Mouse (Mus musculus): Measurements from ENCODE around the gene Zkscan14. TPM values are rescaled to one million over a fixed set of nuclear protein-coding genes. Genes with fewer than 3 reads are reported as not detected.
"Not testable (repeated sequence)": the region's sequence is repeated elsewhere in the genome, so short reads cannot be mapped to it uniquely, and the experiment has no call there.

Zkscan14 gene
- polyA plus RNA-seq (2015; fragmentation: Nextera tagmentation; extraction: Ambion mirVana) = 13.0 and 13.9 TPM in 2 replicates

GRCm38 (mm10) chr5:145201321-145201991 lies at the start of gene Zkscan14:
Zkscan14 (minus strand) TSS chr5:145201868.
- TF ChIP-seq EP300 (IDR thresholded peaks at IDR 0.05) (peak; percentile 37; the same call in 1 of the 2 replicates), CTCF (IDR thresholded peaks at IDR 0.05) (no peak)
- Histone ChIP-seq H3K4me1 (ENCODE audit: insufficient read depth, low read depth, low read length) (peaks cover 7% of the 10 kb centered on the region; the same call in 1 of the 2 replicates), H3K9me3 (ENCODE audit: low read length) (no peaks in the 10 kb centered on the region), H3K4me2 (replicated peaks; ENCODE audit: low read depth, low read length) (peak within 1 kb of the TSS; percentile 91), H3K4me3 (ENCODE audit: low read depth, low read length) (peak within 1 kb of the TSS; percentile 89), H3K27me3 (replicated peaks; ENCODE audit: insufficient read depth, low read length) (no peaks in the 10 kb centered on the region), H3K27ac (ENCODE audit: low read length) (peak within 1 kb of the TSS; percentile 96), H3K36me3 (ENCODE audit: insufficient read depth, low read length) (0 out of 2 replicates have a peak, but pooled peaks cover 8% of the 10 kb centered on the region), H3K9ac (replicated peaks; ENCODE audit: low read depth) (peak within 1 kb of the TSS; percentile 94)
- WGBS = 2% methylated on average over 37 of the region's 37 CpGs
- peak; percentile 95 for DNase-seq (ENCODE audit: low spot score)
- ATAC-seq = peak; percentile 7; the same call in 1 of the 2 replicates

DNA sequence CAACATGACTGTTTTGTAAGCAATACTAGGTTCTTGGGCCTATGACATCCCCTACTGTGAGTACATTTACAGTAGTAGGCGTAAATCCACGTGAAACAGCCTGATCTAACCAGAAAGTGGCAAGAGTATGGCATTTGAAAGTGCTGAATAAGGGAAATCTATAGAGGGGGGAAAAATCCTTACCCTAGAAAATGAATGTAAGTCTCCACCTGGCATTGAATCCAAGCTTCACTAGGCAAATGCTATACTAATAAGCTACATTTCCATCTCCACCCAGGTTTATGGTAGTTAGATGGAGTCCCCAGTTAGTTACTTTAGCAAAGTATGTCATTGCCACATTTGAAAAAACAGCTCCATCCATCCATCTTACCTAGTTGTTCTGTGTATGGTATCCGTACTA lies 47.9 kb upstream of the Zkscan14 start:
- no peak overlapping the region for H3K9ac ChIP-seq (replicated peaks; ENCODE audit: low read depth)
- H3K4me1 ChIP-seq (ENCODE audit: insufficient read depth, low read depth, low read length) = no peaks in the 10 kb centered on the region
- no peak for DNase-seq (ENCODE audit: low spot score)
- 98% methylated on average over 3 of the region's 3 CpGs for WGBS
- H3K9me3 ChIP-seq (ENCODE audit: low read length) = no peaks in the 10 kb centered on the region
- TF ChIP-seq EP300 (IDR thresholded peaks at IDR 0.05) = no peak
- TF ChIP-seq CTCF (IDR thresholded peaks at IDR 0.05) = no peak
- no peak overlapping the region for H3K27ac ChIP-seq (ENCODE audit: low read length)
- no peak overlapping the region for H3K4me3 ChIP-seq (ENCODE audit: low read depth, low read length)
- H3K36me3 ChIP-seq (ENCODE audit: insufficient read depth, low read length) = peaks cover 16% of the 10 kb centered on the region; the same call in 1 of the 2 replicates
- no peak for ATAC-seq
- no peaks in the 10 kb centered on the region for H3K27me3 ChIP-seq (replicated peaks; ENCODE audit: insufficient read depth, low read length)
- H3K4me2 ChIP-seq (replicated peaks; ENCODE audit: low read depth, low read length) = no peak overlapping the region

GRCm38 (mm10) chr5:145234636-145235035 lies 33.0 kb upstream of the Zkscan14 start:
- H3K9ac ChIP-seq (replicated peaks; ENCODE audit: low read depth) = no peak overlapping the region
- H3K4me3 ChIP-seq (ENCODE audit: low read depth, low read length) = no peak overlapping the region
- no peaks in the 10 kb centered on the region for H3K9me3 ChIP-seq (ENCODE audit: low read length)
- ATAC-seq (no peak), DNase-seq (ENCODE audit: low spot score) (peak; percentile 61)
- no peaks in the 10 kb centered on the region for H3K4me1 ChIP-seq (ENCODE audit: insufficient read depth, low read depth, low read length)
- H3K27me3 ChIP-seq (replicated peaks; ENCODE audit: insufficient read depth, low read length) = no peaks in the 10 kb centered on the region
- no peak overlapping the region for H3K27ac ChIP-seq (ENCODE audit: low read length)
- TF ChIP-seq CTCF (IDR thresholded peaks at IDR 0.05) = peak; percentile 76
- TF ChIP-seq EP300 (IDR thresholded peaks at IDR 0.05) = no peak
- no peak overlapping the region for H3K4me2 ChIP-seq (replicated peaks; ENCODE audit: low read depth, low read length)
- peaks cover 26% of the 10 kb centered on the region; the same call in 1 of the 2 replicates for H3K36me3 ChIP-seq (ENCODE audit: insufficient read depth, low read length)

- H3K4me2 ChIP-seq (replicated peaks; ENCODE audit: low read depth, low read length) = peak overlapping the region; percentile 69
- WGBS = 0% methylated on average over 25 of the region's 49 CpGs
- peaks cover 12% of the 10 kb centered on the region; the same call in 1 of the 2 replicates for H3K36me3 ChIP-seq (ENCODE audit: insufficient read depth, low read length)
- H3K9ac ChIP-seq (replicated peaks; ENCODE audit: low read depth) = peak overlapping the region; percentile 98
- peak overlapping the region; percentile 95 for H3K4me3 ChIP-seq (ENCODE audit: low read depth, low read length)
- TF ChIP-seq EP300 (IDR thresholded peaks at IDR 0.05) (no peak), CTCF (IDR thresholded peaks at IDR 0.05) (no peak)
- peak overlapping the region; percentile 98 for H3K27ac ChIP-seq (ENCODE audit: low read length)
- no peaks in the 10 kb centered on the region for H3K9me3 ChIP-seq (ENCODE audit: low read length)
- no peaks in the 10 kb centered on the region for H3K4me1 ChIP-seq (ENCODE audit: insufficient read depth, low read depth, low read length)
- ATAC-seq (peak; percentile 55), DNase-seq (ENCODE audit: low spot score) (peak; percentile 78)
- no peaks in the 10 kb centered on the region for H3K27me3 ChIP-seq (replicated peaks; ENCODE audit: insufficient read depth, low read length)
These were observed 30.3 kb upstream of the Zkscan14 start for GRCm38 (mm10) chr5:145231893-145232411.

- under 1% methylated on average over 38 of the region's 42 CpGs for WGBS
- peak within 1 kb of the TSS; percentile 95 for H3K4me3 ChIP-seq (ENCODE audit: low read depth, low read length)
- no peaks in the 10 kb centered on the region for H3K27me3 ChIP-seq (replicated peaks; ENCODE audit: insufficient read depth, low read length)
- ATAC-seq (peak; percentile 98), DNase-seq (ENCODE audit: low spot score) (peak; percentile 98)
- peak within 1 kb of the TSS; percentile 69 for H3K4me2 ChIP-seq (replicated peaks; ENCODE audit: low read depth, low read length)
- peak within 1 kb of the TSS; percentile 98 for H3K27ac ChIP-seq (ENCODE audit: low read length)
- no peaks in the 10 kb centered on the region for H3K4me1 ChIP-seq (ENCODE audit: insufficient read depth, low read depth, low read length)
- peaks cover 10% of the 10 kb centered on the region; the same call in 1 of the 2 replicates for H3K36me3 ChIP-seq (ENCODE audit: insufficient read depth, low read length)
- H3K9ac ChIP-seq (replicated peaks; ENCODE audit: low read depth) = peak within 1 kb of the TSS; percentile 98
- no peaks in the 10 kb centered on the region for H3K9me3 ChIP-seq (ENCODE audit: low read length)
- TF ChIP-seq EP300 (IDR thresholded peaks at IDR 0.05) (no peak), CTCF (IDR thresholded peaks at IDR 0.05) (0 out of 2 replicates have a peak, but pooled peaks have one; percentile 1)
These were observed 29.8 kb upstream of the Zkscan14 start, which contains the start of gene Zfp655 for GRCm38 (mm10) chr5:145231367-145231871. Zfp655 (plus strand) TSS chr5:145231715.

DNA sequence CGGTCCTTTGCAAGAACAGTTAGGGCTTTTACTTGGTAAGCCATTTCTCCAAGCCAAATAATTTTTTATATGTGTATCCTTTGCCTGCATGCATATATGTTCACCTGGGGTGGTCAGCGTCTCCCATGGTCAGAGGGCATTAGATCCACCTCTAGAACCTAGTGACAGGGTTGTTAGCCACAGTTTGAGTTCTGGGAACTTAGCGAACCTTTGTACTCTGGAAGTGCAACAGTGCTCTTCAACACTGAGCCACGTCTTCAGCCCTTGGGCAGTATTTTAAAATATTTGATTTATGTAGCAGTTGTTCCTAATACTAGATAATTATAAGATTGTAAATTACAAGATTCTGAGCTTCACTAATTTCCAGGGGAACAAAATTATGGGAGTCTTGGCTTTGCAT lies 29.0 kb upstream of the Zkscan14 start:
- Histone ChIP-seq H3K4me1 (ENCODE audit: insufficient read depth, low read depth, low read length) (no peaks in the 10 kb centered on the region), H3K4me2 (replicated peaks; ENCODE audit: low read depth, low read length) (no peak overlapping the region; the same call in 1 of the 2 replicates), H3K27me3 (replicated peaks; ENCODE audit: insufficient read depth, low read length) (no peaks in the 10 kb centered on the region), H3K9me3 (ENCODE audit: low read length) (no peaks in the 10 kb centered on the region), H3K4me3 (ENCODE audit: low read depth, low read length) (no peak overlapping the region), H3K27ac (ENCODE audit: low read length) (peak overlapping the region; percentile 98), H3K9ac (replicated peaks; ENCODE audit: low read depth) (peak overlapping the region; percentile 98; the same call in 1 of the 2 replicates), H3K36me3 (ENCODE audit: insufficient read depth, low read length) (peaks cover 7% of the 10 kb centered on the region; the same call in 1 of the 2 replicates)
- TF ChIP-seq CTCF (IDR thresholded peaks at IDR 0.05) = no peak
- TF ChIP-seq EP300 (IDR thresholded peaks at IDR 0.05) = no peak
- DNase-seq (ENCODE audit: low spot score) (no peak), ATAC-seq (no peak)
- 86% methylated on average over 4 of the region's 4 CpGs for WGBS

DNA sequence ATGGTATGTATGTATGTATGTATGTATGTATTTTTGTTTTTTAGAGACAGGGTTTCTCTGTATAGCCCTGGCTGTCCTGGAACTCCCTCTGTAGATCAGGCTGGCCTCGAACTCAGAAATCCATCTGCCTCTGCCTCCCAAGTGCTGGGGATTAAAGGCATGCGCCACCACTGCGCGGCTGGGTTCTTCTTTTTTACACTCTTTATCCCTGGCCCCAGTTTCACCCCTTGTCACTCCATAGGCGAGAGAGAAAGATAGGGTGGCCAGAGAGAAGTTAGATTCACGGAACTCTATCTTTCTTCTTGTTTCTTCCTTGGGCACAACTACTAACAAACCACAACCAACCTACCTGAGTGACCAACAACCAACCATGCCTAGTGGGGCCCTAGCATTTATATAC lies 27.6 kb upstream of the Zkscan14 start:
- not testable (repeated sequence) for ATAC-seq; H3K4me1 ChIP-seq (ENCODE audit: insufficient read depth, low read depth, low read length); H3K9ac ChIP-seq (replicated peaks; ENCODE audit: low read depth); H3K27ac ChIP-seq (ENCODE audit: low read length); H3K9me3 ChIP-seq (ENCODE audit: low read length); H3K27me3 ChIP-seq (replicated peaks; ENCODE audit: insufficient read depth, low read length); H3K36me3 ChIP-seq (ENCODE audit: insufficient read depth, low read length); H3K4me2 ChIP-seq (replicated peaks; ENCODE audit: low read depth, low read length); H3K4me3 ChIP-seq (ENCODE audit: low read depth, low read length); DNase-seq (ENCODE audit: low spot score)
- WGBS = 75% methylated on average over 6 of the region's 6 CpGs
